Mouse (Mus musculus): ENCODE results near the gene Ermard. TPM values are rescaled to one million over a fixed set of nuclear protein-coding genes. Genes with fewer than 3 reads are reported as not detected.
A peak's percentile ranks its signal among the peaks of the same experiment; 100 is the strongest.

Gene Ermard
- polyA plus RNA-seq, 1 experiment = 72.2 TPM

DNA sequence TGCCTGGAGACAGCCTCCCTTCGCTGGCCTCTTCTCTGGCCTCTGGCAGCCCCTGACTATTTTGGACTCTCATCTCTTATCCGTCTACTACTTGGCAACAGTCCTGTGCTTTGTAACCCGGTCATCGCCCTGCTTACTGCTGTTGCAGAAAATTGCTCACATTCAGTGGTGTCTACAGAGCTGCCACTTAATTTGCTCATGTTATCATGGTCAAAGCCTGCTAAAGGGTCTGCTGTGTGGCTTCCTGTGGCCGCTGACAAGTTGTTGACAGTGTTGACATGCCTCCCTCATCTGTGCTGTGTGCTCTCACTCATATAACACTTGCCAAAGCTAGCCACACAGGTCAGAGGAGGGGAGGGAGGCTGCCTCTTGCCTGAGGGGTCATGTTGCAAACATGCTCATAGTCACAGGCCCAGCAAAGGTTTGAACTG is 17.2 kb downstream of the Ermard start:
- no peak for DNase-seq (ENCODE audit: extremely low spot score in 1 of 2, low spot score in 1 of 2)

DNA sequence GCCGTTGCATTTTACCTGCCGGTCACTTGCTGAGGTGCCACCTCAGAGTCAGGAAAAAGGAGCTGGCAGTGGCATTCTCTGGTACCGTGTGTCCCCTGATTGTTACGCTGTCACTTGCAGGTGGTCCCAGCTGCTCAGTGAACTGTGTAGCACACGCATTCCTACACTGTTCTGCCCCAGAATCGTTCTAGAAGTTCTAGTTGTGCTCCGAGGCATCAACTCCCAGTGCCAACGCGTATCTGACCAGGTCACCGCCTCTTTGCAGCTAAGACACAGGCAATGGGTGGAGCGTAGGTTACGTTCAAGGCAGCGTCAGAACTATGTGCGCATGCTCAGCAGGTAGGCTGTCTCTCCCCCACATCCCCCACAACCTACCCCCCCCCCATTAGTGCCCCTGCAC is 18.6 kb downstream of the Ermard start:
- DNase-seq (ENCODE audit: extremely low spot score in 1 of 2, low spot score in 1 of 2) = no peak

DNA sequence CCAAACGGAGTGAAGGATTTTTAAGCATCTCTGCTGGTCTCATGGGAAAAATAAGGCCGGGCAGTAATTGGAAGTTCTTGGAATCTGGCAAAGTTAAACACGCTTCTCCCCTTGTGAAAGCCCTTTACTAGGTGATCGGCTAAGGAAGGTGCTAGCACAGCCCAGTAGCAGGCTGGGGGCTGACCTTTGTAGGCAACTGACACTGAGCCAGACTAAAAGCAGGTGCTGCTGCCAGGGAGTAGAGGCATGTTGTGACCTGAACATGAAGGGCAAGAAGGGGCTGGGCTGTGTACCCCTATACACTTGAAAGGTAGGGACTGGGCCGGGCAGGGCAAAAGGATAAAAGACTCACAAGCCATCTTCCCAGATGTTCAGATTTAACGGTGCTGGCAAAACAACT is 19.3 kb downstream of the Ermard start:
- no peak for DNase-seq (ENCODE audit: extremely low spot score in 1 of 2, low spot score in 1 of 2)

DNA sequence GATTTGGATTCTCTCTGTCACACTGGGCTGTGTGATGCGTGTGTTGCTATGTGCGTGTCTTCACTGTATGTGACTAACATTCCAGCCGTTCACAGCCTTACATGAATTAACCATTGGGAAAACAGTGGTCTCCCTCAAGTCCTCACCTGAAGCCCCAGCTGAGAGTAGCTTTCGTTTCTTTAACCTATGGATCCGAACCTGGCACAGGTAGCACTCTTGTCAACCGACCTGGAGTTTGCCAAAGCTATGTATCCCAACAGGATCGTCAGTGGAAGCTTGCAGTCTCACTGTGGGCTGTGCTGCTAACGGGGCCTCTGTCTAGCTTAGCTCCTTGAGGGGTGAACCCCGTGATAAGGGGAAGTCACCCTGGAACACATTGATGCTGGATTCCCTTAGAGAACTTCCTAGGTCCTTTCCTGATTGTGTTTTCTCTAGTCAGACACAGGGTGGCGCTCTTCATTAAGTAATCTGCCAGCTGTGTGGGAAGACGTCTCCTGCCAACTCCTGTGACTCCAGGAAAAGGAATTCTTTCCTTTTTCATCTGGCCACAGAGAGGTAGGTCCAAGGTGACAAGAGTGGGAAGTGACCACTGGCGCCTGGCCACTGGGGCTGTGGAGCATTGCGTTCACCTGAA is 24.5 kb downstream of the Ermard start:
- peak in 1 of 2 experiments; percentile 86 for DNase-seq (ENCODE audit: extremely low spot score in 1 of 2, low spot score in 1 of 2)

DNA sequence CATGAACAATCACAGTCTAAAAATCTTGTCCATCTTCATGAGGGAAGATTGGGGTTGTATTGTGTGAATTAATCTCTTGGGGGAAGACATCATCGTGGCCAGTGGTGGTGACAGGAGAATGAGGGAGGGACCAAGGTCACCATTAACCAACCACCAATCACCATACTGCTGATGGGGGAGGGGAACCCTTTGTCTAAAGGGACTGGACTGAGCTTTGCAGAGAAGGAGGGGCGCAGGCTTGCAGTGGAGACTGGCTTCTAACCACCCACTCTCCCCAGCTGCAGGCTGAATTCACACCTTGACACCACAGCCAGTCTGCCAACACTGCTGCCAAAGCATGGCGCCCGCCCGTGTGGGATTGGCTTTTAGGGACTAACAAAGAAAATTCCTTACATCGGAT is 25.1 kb downstream of the Ermard start:
- DNase-seq (ENCODE audit: extremely low spot score in 1 of 2, low spot score in 1 of 2) = no peak

DNA sequence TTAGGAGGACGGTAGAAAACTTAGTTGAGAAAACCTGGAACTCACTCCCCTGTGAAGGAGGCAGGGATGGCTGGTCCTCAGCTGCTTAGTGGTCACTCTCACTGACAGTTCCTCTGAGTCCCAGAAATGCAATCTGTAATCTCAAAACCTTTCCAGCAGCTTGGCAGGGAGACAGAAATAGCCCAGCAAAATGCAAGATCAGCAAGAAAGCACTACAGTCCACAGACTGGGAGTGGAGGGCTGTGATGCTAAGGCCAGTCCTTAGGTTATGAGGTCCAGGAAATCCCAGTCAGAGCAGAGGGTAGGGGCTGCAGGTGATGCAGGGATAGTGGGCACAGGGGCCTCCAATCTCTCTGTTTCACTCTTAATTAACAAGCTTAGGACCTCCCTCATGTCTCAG is 25.9 kb downstream of the Ermard start:
- DNase-seq (ENCODE audit: extremely low spot score in 1 of 2, low spot score in 1 of 2) = no peak

DNA sequence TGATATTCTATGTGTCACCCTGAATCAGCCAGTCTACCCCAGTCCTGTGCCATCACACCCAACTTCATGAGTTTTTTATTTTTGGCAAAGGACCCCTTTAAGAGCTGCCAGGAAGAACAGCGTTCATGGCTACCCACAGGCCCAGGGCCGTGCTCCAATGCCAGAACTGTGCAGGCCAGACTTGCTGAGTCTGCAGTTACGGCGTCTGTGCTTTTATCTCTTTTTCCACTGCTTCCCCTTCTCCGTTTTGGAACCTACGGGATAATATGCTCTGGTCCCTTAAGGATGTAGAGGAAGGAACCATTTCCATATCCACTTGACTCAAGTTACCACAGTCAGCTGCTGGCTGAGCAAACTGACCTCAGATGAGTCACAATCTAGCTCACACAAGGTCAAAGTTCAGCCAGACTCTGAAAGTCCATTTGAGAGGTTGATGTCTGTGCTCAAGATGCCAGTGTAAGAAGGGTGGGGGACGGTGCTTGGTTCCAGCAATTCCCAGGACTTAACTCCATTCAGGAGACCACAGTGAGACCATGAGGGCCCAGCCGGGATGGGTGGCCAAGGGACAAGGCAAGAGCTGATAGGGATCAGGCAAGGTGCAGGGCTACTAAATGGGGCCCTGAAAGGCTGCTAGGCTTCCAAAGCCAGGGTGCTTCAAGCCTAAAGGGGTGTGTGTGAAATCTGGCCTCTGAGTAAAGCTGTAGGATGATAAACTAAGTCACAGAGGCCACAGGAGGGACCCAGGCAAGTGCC is 27.2 kb downstream of the Ermard start:
- no peak for DNase-seq (ENCODE audit: extremely low spot score in 1 of 2, low spot score in 1 of 2)

DNA sequence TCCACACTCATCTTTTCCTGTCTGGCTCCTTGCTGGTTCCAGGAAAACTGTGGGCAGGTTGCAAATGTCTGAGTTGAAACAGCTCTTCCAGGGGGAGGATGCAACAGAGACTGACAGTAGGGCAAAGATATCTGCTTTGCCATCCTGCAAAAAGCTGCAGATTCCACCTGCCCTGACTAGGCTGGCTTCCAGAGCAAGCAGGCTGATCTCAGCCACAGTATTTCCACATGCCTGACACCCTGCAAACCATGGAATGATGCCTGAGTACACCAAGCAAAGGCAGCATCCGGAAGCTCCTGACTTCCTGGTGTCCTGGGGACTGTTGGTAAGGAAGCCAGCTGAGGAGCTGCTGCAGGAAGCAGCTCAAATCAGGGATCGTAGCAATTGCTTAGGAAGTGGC is 28.1 kb downstream of the Ermard start:
- DNase-seq (ENCODE audit: extremely low spot score in 1 of 2, low spot score in 1 of 2) = peak in 1 of 2 experiments; percentile 55

DNA sequence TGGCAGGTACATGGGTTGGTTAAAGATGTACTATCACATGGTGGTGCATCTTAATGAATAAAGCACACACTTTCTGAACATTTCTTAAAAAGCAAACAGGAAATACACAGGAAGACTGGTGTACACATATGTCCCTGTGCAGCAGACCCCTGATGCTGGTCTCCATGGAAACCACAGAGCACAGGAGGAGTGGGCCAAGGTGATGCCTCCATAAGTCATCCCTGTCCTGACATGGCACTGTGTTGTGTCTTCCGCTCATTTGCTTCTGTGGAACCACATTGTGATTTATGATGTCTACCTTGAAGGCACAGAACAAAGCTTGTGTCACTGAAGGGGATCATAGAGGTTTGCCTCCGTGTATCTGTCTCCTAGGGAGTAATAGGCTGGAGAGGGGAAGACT is 31.2 kb downstream of the Ermard start:
- DNase-seq (ENCODE audit: extremely low spot score in 1 of 2, low spot score in 1 of 2) = no peak

DNA sequence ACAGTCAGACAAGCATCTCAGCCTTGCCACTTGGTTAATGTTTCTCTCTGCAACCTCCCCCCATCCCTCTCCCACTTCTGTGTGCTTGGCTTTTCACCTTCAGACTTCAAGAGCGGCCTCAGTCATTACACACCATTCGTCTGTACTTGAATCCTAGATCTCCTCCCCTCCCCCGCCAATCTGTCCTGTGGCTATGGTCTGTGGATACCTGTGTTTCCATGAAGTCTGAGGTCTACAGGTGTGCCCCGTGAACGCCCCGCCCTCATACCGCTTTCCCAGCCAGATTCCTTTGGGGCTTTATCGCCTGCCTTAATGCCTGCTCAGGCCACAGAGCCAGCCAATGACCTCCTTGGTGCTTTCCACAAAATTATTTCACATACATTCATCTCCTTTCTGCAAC is 34.0 kb downstream of the Ermard start:
- no peak for DNase-seq (ENCODE audit: extremely low spot score in 1 of 2, low spot score in 1 of 2)

DNA sequence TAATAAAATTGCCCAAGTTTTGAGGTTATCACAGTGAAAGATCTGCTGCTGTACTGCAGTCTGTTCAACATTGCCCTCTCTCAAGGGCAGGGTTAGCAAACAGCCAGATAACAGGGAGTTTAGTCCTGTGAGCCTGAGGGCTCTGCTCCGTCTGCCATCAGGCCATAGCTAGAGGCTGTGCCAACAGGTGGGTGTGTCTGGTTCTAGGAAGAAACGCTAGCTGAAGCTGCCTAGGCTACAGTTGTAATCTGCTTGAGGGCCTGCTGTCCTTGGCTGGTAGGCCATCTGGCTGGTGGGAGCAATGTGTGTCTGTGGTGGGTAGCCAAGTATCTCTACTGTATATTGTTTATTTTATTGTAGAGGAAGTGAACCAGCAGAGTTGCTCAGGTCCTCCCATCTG is 36.5 kb downstream of the Ermard start:
- DNase-seq (ENCODE audit: extremely low spot score in 1 of 2, low spot score in 1 of 2) = no peak

DNA sequence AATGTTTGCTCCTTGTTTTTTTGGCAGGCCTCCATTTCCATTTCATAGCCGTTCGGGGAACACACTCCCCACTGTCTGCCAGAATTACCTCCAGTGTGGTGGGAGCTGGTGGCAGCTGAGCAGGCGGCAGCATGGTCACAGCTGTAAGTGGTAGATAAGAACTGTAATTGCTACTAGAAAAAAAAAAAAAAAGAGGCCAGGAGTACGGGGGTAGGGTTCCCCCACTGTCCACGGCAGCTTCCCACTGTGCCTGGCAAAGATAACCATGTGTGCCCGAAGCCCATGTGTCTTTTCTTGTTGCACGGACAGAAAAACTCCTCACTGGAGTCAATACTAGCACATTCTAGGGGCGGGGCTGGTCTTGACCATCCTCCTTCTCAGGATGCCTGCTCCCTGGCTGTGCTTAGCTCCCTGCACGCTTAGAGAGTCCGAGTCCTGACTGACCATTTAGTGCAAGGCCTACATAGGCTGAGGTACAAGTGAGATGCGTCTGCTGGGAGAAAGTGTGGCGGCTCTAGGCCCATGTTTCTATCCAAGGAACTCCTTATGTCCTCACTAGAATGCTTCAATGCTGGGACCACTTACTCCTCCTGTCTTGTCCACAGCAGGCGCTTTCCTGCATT is 43.3 kb downstream of the Ermard start:
- DNase-seq (ENCODE audit: extremely low spot score in 1 of 2, low spot score in 1 of 2) = no peak

DNA sequence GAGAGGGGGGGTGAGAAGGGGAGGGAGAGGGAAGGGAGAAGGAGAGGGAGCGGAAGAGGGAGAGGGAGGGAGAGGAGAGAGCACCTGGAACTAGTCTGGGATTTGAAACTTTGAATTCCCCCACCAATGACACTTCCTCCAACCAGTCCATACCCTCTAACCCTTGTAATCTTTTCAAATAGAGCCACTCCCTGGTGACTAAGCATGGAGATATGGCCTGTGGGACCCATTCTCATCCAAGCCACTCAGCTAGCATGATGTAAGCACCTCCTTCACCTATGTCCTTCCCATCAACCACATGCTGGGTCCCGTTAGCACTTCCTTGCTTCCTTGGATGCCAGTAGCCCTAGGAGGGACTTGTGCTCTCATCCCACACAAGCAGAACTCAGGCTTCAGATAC is 44.0 kb downstream of the Ermard start:
- no peak for DNase-seq (ENCODE audit: extremely low spot score in 1 of 2, low spot score in 1 of 2)

DNA sequence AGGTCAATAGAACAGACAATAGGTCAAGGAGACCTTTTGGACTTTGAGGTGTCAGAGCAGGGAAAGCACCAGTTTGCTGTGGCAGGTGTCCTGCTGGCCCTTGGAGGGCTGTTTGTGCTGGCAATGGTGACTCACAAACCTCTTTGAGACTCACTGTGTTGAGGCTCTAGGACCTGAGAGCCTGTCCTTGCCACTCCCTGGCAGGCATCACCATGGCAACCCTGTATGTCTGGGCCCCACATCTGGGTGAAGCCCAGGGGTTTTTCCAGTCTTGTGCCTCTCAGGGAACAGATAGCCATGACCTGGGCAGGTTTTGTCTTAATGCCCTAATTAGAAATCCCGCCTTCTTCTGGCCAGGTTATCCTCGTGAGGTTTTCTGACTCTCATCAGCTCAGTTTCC is 47.2 kb downstream of the Ermard start:
- no peak for DNase-seq (ENCODE audit: extremely low spot score in 1 of 2, low spot score in 1 of 2)

DNA sequence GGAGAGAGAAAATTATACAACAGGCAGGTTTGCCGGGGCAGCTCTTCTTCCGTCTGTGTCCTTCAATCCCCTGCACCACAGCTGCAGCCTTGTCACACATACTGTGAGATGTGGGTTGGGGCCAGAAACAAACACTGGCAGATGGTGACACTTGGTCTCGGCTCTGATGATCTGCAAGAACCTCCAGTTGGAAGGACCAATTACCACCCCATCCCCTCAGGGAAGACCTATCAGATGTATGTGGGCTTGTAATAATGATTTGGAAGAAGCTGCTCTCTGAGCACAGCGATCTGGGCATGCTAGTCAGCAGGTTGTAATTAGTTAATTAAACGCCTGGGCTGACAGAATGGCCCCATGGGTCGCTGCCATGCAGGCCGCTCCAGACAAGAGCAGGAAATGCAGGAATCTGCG is 47.6 kb downstream of the Ermard start:
- no peak for DNase-seq (ENCODE audit: extremely low spot score in 1 of 2, low spot score in 1 of 2)

DNA sequence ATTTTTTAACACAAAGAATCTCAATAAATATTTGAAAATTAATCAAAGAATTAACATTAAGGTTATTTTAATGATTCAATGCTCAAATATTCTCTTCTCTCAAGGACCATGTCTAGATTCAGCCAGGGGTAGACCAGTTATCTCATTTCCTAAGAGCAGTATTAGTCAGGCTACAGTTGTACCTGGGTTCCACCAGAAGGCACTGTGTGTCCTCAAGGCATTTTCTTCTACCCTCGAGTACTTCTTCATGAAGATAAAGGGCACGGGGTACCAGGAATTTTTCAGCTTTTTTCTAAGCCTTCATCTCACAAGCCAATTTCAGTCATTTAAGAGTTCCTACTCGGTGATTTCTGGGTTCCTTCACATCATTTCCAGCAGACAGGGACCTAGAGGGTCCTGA is 50.7 kb downstream of the Ermard start:
- DNase-seq (ENCODE audit: extremely low spot score in 1 of 2, low spot score in 1 of 2) = no peak

DNA sequence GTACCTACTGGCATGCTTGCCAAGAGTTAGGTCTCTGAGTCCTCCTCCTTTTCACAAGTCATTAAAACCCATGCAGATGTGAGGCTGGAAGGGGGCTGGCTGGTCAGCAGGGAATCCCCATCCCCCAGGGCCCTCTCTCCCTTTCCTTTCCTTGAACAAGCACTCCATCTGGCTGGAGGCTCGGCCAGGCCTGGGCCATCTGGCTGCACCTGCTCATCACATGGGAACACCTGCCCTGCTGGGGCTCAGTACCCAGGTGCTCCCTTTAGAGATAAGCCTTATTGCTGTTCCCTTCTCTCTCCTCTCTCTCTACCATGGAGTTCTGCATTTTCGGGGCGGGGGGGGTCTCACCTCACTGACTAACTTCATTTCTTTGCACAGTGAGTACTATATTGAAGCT is 52.5 kb downstream of the Ermard start:
- no peak for DNase-seq (ENCODE audit: extremely low spot score in 1 of 2, low spot score in 1 of 2)

DNA sequence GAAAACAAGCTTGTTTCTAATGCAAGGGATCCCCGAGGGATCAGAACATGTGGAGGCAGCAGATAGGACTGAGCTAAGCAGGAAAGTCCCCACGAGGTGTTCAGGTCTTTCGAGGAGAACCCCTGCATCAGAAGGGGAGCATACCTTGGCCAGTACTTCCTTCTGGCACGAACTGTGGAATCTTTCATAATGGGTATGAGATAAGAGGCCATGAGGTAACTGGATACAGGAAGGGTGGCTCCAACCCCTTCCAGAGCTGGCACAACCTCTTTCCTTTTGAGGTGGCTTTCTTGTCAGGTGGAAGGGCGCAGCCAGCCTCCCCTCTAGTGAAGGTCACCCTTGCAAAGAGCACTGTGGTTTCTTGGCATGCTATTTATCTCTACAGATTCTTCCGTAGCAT is 55.8 kb downstream of the Ermard start:
- no peak for DNase-seq (ENCODE audit: extremely low spot score in 1 of 2, low spot score in 1 of 2)

DNA sequence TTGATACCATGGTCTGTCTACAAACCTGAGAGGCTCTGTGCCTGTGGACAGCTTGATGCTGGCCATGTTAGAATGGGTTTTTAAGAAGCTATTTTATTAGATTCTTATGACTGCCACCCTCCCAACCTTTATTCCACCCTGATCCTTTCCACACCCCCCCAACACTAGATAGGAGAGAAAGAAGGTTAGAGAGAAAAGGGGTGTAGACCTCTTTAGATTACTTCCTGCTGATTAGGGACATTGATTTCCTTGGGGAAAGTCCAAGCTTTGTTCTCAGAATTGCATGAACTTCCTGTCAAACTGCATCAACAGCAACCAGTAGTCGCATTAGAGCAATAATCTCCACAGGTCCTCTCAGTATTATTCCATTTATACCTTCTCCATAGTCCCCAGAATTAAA is 57.7 kb downstream of the Ermard start:
- DNase-seq (ENCODE audit: extremely low spot score in 1 of 2, low spot score in 1 of 2) = no peak

DNA sequence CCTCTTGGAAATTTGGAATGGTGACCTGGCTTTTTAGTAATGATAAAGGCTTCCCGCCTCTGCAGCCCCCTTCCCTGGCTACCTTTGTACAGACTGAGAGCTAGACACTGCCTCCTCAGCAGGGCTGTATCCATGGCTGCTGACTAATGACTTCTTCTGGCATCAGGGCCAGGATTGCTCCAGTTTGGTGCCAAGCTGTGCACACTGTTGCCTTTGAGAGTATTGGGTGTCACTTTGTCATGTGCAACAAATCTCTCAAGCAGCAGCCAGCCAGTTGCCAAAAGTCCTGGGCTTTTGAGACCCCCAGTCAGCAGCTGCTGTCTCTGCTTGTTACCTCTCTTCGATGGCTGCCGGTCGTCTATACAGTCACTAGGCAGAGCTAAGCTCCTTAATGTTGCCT is 60.3 kb downstream of the Ermard start:
- no peak for DNase-seq (ENCODE audit: extremely low spot score in 1 of 2, low spot score in 1 of 2)

DNA sequence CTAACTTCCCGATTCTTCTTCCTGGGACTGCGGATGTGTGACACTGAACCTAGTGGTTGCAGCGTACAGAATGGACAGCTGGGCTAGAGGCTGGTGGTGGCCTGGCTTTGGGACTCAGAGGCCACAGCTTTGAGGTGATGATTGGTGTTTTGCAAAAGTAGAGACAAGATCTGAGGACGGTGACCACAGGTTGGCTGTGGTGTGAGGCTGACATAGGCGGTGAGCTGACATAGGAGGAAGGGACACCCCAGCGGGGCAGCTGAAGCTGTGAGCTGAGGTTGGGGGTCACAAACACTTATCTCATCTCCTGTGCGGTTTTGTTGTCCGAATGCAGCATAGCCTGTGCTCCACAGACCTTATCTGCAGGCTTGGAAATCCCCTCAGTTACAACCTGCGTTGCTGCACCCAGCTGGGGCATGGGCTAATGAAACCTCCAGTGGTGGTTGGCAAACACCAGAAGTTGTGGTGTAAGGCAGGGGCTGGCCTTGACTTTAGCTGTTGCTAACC is 66.2 kb downstream of the Ermard start:
- DNase-seq (ENCODE audit: extremely low spot score in 1 of 2, low spot score in 1 of 2) = no peak

Measured in frontal cortex, adult 2 months (tissue).